Mouse (Mus musculus) kidney, adult 8-10 months (tissue): ENCODE results near the gene Comtd1.

Experiments
- DNase-seq, 2 experiments: peaks; one replicate each; pipeline ENCODE4 v3.0.0; 2022

Gene Comtd1

GRCm38 (mm10) chr14:21848166-21849154 lies at the start of gene Comtd1:
Gene Comtd1, minus strand, starts transcription at chr14:21848977.
- peak; percentile 92 to 95 for DNase-seq

GRCm38 (mm10) chr14:21892341-21892659 lies 43.5 kb upstream of the Comtd1 start:
- no peak for DNase-seq

GRCm38 (mm10) chr14:21891581-21892340 lies 43.0 kb upstream of the Comtd1 start:
- DNase-seq, result no peak

- no peak for DNase-seq
These were observed 41.7 kb upstream of the Comtd1 start for GRCm38 (mm10) chr14:21890430-21890829.

GRCm38 (mm10) chr14:21866816-21867215 lies 18.0 kb upstream of the Comtd1 start:
- no peak for DNase-seq

GRCm38 (mm10) chr14:21866291-21866690 lies 17.5 kb upstream of the Comtd1 start:
- no peak for DNase-seq

GRCm38 (mm10) chr14:21856886-21857285 lies 8.1 kb upstream of the Comtd1 start:
- no peak for DNase-seq

GRCm38 (mm10) chr14:21855961-21856360 lies 7.2 kb upstream of the Comtd1 start:
- DNase-seq, result no peak

GRCm38 (mm10) chr14:21854271-21854670 lies 5.5 kb upstream of the Comtd1 start:
- no peak for DNase-seq

GRCm38 (mm10) chr14:21853456-21854109 lies 4.8 kb upstream of the Comtd1 start:
- peak in 1 of 2 experiments; percentile 66 for DNase-seq

- DNase-seq, result no peak
These were observed 3.4 kb upstream of the Comtd1 start for GRCm38 (mm10) chr14:21851996-21852791.

GRCm38 (mm10) chr14:21850419-21851127 lies 1.8 kb upstream of the Comtd1 start:
- DNase-seq, result no peak

GRCm38 (mm10) chr14:21849524-21850418 lies 994 bp upstream of the Comtd1 start:
- DNase-seq, result no peak

- DNase-seq, result peak in 1 of 2 experiments; percentile 39
These were observed 1.2 kb downstream of the Comtd1 start for GRCm38 (mm10) chr14:21847381-21848165.

GRCm38 (mm10) chr14:21846827-21847380 lies 1.9 kb downstream of the Comtd1 start:
- DNase-seq, result no peak

- DNase-seq, result no peak
These were observed 5.5 kb downstream of the Comtd1 start for GRCm38 (mm10) chr14:21843263-21843662.

GRCm38 (mm10) chr14:21841819-21842592 lies 6.8 kb downstream of the Comtd1 start:
- no peak for DNase-seq

- no peak for DNase-seq
These were observed 10.3 kb downstream of the Comtd1 start for GRCm38 (mm10) chr14:21838336-21839017.
